16 mouse cellular contexts compared by ENCODE assay signal in genomic region chr2:78625264-78625663, GRCm38 (mm10).
"Had no signal": no experiment of that assay in that cellular context is flagged by ENCODE, and none has a peak within 500 bp of the region (broad histone marks: within the 10 kb centered on the region; RNA-seq: fewer than 3 reads in every experiment).

No protein-coding gene starts in this region.

- H3K27ac ChIP-seq: neural tube, embryonic 13.5 days; neural tube, embryonic 15.5 days; stomach, embryonic 15.5 days; stomach, postnatal 0 days had no signal

- DNase-seq: retina, postnatal 1 day; right cerebral cortex, adult 18-20 months; right cerebral cortex, postnatal 14 days; right cerebral cortex, postnatal 25 days; right cerebral cortex, postnatal 4 days; spleen, adult 18-20 months; thymus, adult 18-20 months; thymus, adult 2 months; thymus, postnatal 14 days; thymus, postnatal 25 days; thymus, postnatal 36 days; thymus, postnatal 4 days had no signal

- H3K4me3 ChIP-seq: neural tube, embryonic 13.5 days; neural tube, embryonic 15.5 days; stomach, embryonic 15.5 days had no signal
